Mouse (Mus musculus) spleen, adult 2 months (tissue): ENCODE measurements at regions not wholly inside any gene's neighbourhood (a gene's known extent, or its start where the extent isn't known, plus 50 kb on each side); places are given as distances from the start of the nearest gene placed in this dataset.

Source experiments
- DNase-seq, 2 experiments: peaks; one replicate each; pipeline versions ENCODE4 v3.0.0 to v3.0.0-alpha.2; 2012 to 2021; ENCODE audit warnings: low spot score in 2 of 2, low read depth in 1 of 2
- H3K27ac ChIP-seq: fragments of 200-500 bp; 2 replicates; pipeline ENCODE4 v1.5.1; 2012; ENCODE audit warnings: low read length, inconsistent platforms; ENCODE audit not compliant: insufficient read depth
- H3K27me3 ChIP-seq: fragments of 200-500 bp; 2 replicates; pipeline ENCODE4 v1.6.1; 2012; ENCODE audit warnings: mild to moderate bottlenecking, moderate library complexity, low read length, inconsistent platforms; ENCODE audit not compliant: control insufficient read depth, insufficient read depth
- H3K36me3 ChIP-seq: fragments of 200-500 bp; 2 replicates; pipeline ENCODE4 v1.6.1; 2012; ENCODE audit warnings: mild to moderate bottlenecking, low read length, inconsistent platforms; ENCODE audit not compliant: control insufficient read depth, insufficient read depth
- H3K4me1 ChIP-seq: fragments of 200-500 bp; 2 replicates; pipeline ENCODE4 v1.6.1; 2011; ENCODE audit warnings: inconsistent platforms; ENCODE audit not compliant: control insufficient read depth, insufficient read depth, insufficient read length
- H3K4me3 ChIP-seq: fragments of 200-500 bp; 2 replicates; pipeline ENCODE4 v1.5.1; 2011; ENCODE audit warnings: mild to moderate bottlenecking, inconsistent platforms; ENCODE audit not compliant: insufficient read depth, insufficient read length; ENCODE audit errors: extremely low read depth
- CTCF ChIP-seq: fragments of 200-500 bp; IDR thresholded peaks from 2 replicates; pipeline ENCODE4 v1.5.1; 2011; ENCODE audit warnings: mild to moderate bottlenecking, inconsistent platforms; ENCODE audit not compliant: insufficient read depth, insufficient read length, insufficient replicate concordance; ENCODE audit errors: extremely low read depth
- POLR2A ChIP-seq: fragments of 200-500 bp; IDR thresholded peaks from 2 replicates; pipeline ENCODE4 v1.6.1; 2011; ENCODE audit warnings: low read depth, low read length, inconsistent platforms
- WGBS: fragments of 180-500 bp; shearing (Covaris S2); methylation state at CpG from one replicate; pipeline ENCODE4 v1.1.7; 2018; 5-methylcytosine and 5-hydroxymethylcytosine counted together

- Histone ChIP-seq H3K27ac (no peak overlapping the region), H3K36me3 (no peaks in the 10 kb centered on the region), H3K4me3 (no peak overlapping the region), H3K4me1 (no peaks in the 10 kb centered on the region), H3K27me3 (0 out of 2 replicates have a peak, but pooled peaks cover 1% of the 10 kb centered on the region)
- TF ChIP-seq CTCF, result no peak
- no peak for TF ChIP-seq POLR2A
- DNase-seq, result no peak
- WGBS, result 6% methylated on average over 18 of the region's 18 CpGs
Observed at GRCm38 (mm10) chr12:106478381-106478781, 468.4 kb downstream of the Vrk1 start.

GRCm38 (mm10) chr12:106479067-106479877 is 469.2 kb downstream of the Vrk1 start:
- TF ChIP-seq POLR2A (no peak), CTCF (no peak)
- no peak overlapping the region for H3K4me3 ChIP-seq

GRCm38 (mm10) chr12:106479878-106480194 is 469.8 kb downstream of the Vrk1 start:
- no peak for DNase-seq
- WGBS, result 14% methylated on average over 6 of the region's 6 CpGs
- TF ChIP-seq CTCF, result no peak
- no peak for TF ChIP-seq POLR2A
- Histone ChIP-seq H3K4me1 (no peaks in the 10 kb centered on the region), H3K36me3 (no peaks in the 10 kb centered on the region), H3K4me3 (no peak overlapping the region), H3K27me3 (0 out of 2 replicates have a peak, but pooled peaks cover 1% of the 10 kb centered on the region), H3K27ac (no peak overlapping the region)

More at GRCm38 (mm10) chr12:106479067-106479877, 469.2 kb downstream of the Vrk1 start:
- no peak for DNase-seq
- 9% methylated on average over 24 of the region's 24 CpGs for WGBS
- Histone ChIP-seq H3K27me3 (0 out of 2 replicates have a peak, but pooled peaks cover 1% of the 10 kb centered on the region), H3K4me1 (no peaks in the 10 kb centered on the region), H3K27ac (no peak overlapping the region), H3K36me3 (no peaks in the 10 kb centered on the region)

- WGBS, result 41% methylated on average over 12 of the region's 12 CpGs
- no peaks in the 10 kb centered on the region for H3K4me1 ChIP-seq
- H3K4me3 ChIP-seq, result no peak overlapping the region
- no peak overlapping the region for H3K27ac ChIP-seq
- H3K27me3 ChIP-seq, result 0 out of 2 replicates have a peak, but pooled peaks cover 1% of the 10 kb centered on the region
- DNase-seq, result no peak
- no peaks in the 10 kb centered on the region for H3K36me3 ChIP-seq
- TF ChIP-seq CTCF (no peak), POLR2A (no peak)
Observed at GRCm38 (mm10) chr12:106480281-106481060, 470.4 kb downstream of the Vrk1 start.

- Histone ChIP-seq H3K36me3 (no peaks in the 10 kb centered on the region), H3K4me3 (no peak overlapping the region), H3K4me1 (no peaks in the 10 kb centered on the region), H3K27me3 (no peaks in the 10 kb centered on the region), H3K27ac (no peak overlapping the region)
- no peak for DNase-seq
- TF ChIP-seq CTCF, result no peak
- TF ChIP-seq POLR2A, result no peak
- WGBS, result 19% methylated on average over 12 of the region's 12 CpGs
Observed at GRCm38 (mm10) chr12:106501622-106502327, 491.7 kb downstream of the Vrk1 start.

- WGBS, result 88% methylated on average over 8 of the region's 8 CpGs
- no peaks in the 10 kb centered on the region for H3K36me3 ChIP-seq
- TF ChIP-seq POLR2A (no peak), CTCF (no peak)
- no peak overlapping the region for H3K4me3 ChIP-seq
- H3K4me1 ChIP-seq, result no peaks in the 10 kb centered on the region
- no peaks in the 10 kb centered on the region for H3K27me3 ChIP-seq
- no peak for DNase-seq
- no peak overlapping the region for H3K27ac ChIP-seq
Observed at GRCm38 (mm10) chr12:106504285-106504684, 494.3 kb downstream of the Vrk1 start.
